Mouse (Mus musculus) hindbrain, embryonic 10.5 days (tissue): Measurements from ENCODE around the gene Abcc9. TPM values are rescaled to one million over a fixed set of nuclear protein-coding genes. Genes with fewer than 3 reads are reported as not detected.

Experiments
- DNase-seq: peaks from one replicate; pipeline ENCODE4 v3.0.0-alpha.2; 2017; ENCODE audit warnings: low spot score
- H3K27ac ChIP-seq: fragments of 300-500 bp; sonication (generic); 2 replicates; pipeline ENCODE4 v1.5.1; 2016; ENCODE audit warnings: mild to moderate bottlenecking, moderate library complexity
- H3K27me3 ChIP-seq: fragments of 300-500 bp; sonication (generic); 2 replicates; pipeline ENCODE4 v1.6.1; 2016; ENCODE audit warnings: mild to moderate bottlenecking; ENCODE audit not compliant: poor library complexity, insufficient read depth, severe bottlenecking
- H3K36me3 ChIP-seq: fragments of 300-500 bp; sonication (generic); 2 replicates; pipeline ENCODE4 v1.6.1; 2016; ENCODE audit warnings: mild to moderate bottlenecking, moderate library complexity
- H3K4me1 ChIP-seq: fragments of 300-500 bp; sonication (generic); replicated peaks from 2 replicates; pipeline ENCODE4 v1.6.1; 2016; ENCODE audit warnings: mild to moderate bottlenecking
- H3K4me3 ChIP-seq: fragments of 300-500 bp; sonication (generic); 2 replicates; pipeline ENCODE4 v1.5.1; 2016; ENCODE audit warnings: mild to moderate bottlenecking, moderate library complexity
- H3K9me3 ChIP-seq: fragments of 300-500 bp; sonication (generic); 2 replicates; pipeline ENCODE4 v1.6.1; 2016; ENCODE audit warnings: mild to moderate bottlenecking, moderate library complexity
- WGBS: fragments of 180-500 bp; shearing (Covaris S2); methylation state at CpG from one replicate; pipeline ENCODE4 v1.1.7; 2016; 5-methylcytosine and 5-hydroxymethylcytosine counted together
- polyA plus RNA-seq: library from polyadenylated mRNA; unstranded; fragments of >200 nt; fragmentation: Nextera tagmentation; extraction: Ambion mirVana; gene quantifications from 2 replicates; pipeline ENCODE4 v1.2.1, GENCODE M21; 2016

Gene Abcc9
- 1.2 and 1.5 TPM in 2 replicates for polyA plus RNA-seq

GRCm38 (mm10) chr6:142701652-142702637, at the start of gene Abcc9:
Abcc9 (minus strand) TSS chr6:142702315.
- peak within 1 kb of the TSS; percentile 62 for H3K27ac ChIP-seq
- DNase-seq, result peak; percentile 64
- WGBS, result 7% methylated on average over 36 of the region's 36 CpGs

DNA sequence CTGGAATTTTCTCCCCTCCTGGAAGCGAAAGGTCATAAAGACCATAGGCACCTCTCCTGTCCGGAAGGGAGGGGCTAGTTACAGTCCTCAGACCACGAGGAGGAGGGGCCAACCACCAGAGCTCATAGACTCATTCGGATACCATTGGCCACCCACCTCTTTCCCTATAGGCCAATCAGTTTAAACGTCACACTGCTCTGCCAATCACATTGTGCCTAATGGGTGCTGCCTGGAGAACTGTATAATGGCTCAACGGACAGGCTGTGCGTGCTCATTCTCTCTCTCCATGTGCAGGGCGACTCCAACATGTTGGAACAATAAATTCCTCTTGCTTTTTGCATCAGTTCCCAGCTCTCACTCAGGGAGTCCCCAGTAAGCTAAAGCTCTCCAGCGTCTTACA, 49.2 kb upstream of the Abcc9 start:
- Histone ChIP-seq H3K27ac (no peak overlapping the region), H3K4me3 (no peak overlapping the region), H3K27me3 (peaks cover 28% of the 10 kb centered on the region), H3K4me1 (peaks cover 8% of the 10 kb centered on the region), H3K36me3 (no peaks in the 10 kb centered on the region), H3K9me3 (no peaks in the 10 kb centered on the region)
- 49% methylated on average over 9 of the region's 9 CpGs for WGBS
- no peak for DNase-seq

More at GRCm38 (mm10) chr6:142701652-142702637, at the start of gene Abcc9:
- peaks cover 5% of the 10 kb centered on the region for H3K27me3 ChIP-seq
- no peaks in the 10 kb centered on the region for H3K9me3 ChIP-seq
- H3K4me3 ChIP-seq, result peak within 1 kb of the TSS; percentile 58
- H3K4me1 ChIP-seq, result peaks cover 9% of the 10 kb centered on the region; the same call in 1 of the 2 replicates
- no peaks in the 10 kb centered on the region for H3K36me3 ChIP-seq

GRCm38 (mm10) chr6:142748057-142748708, 46.1 kb upstream of the Abcc9 start:
- DNase-seq, result no peak
- no peak overlapping the region for H3K27ac ChIP-seq
- no peaks in the 10 kb centered on the region for H3K4me1 ChIP-seq
- peaks cover 3% of the 10 kb centered on the region; the same call in 1 of the 2 replicates for H3K27me3 ChIP-seq
- 87% methylated on average over 8 of the region's 8 CpGs for WGBS
- no peaks in the 10 kb centered on the region for H3K36me3 ChIP-seq
- 0 out of 2 replicates have a peak, but pooled peaks cover 6% of the 10 kb centered on the region for H3K9me3 ChIP-seq
- H3K4me3 ChIP-seq, result no peak overlapping the region

DNA sequence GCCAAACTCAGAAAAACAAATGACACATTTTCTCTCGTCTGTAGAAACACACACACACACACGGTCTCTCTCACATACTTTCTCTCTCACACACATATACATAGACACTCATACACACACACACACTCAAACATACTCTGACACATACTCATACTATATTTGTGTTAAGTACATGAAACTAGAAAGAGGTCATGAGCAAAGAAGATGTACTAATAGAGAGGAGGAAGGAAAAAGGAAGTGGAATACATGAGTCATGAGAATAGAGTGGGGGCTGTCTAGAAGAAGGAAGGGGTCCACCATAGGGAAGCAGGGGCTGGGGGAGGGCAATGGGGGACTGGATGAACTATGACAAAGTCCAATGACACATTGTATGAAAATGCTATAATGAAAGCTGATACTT, 45.0 kb upstream of the Abcc9 start:
- H3K27ac ChIP-seq, result no peak overlapping the region
- DNase-seq, result no peak
- no peaks in the 10 kb centered on the region for H3K4me1 ChIP-seq
- H3K36me3 ChIP-seq, result no peaks in the 10 kb centered on the region
- 92% methylated on average over 2 of the region's 2 CpGs for WGBS
- 0 out of 2 replicates have a peak, but pooled peaks cover 6% of the 10 kb centered on the region for H3K9me3 ChIP-seq
- no peaks in the 10 kb centered on the region for H3K27me3 ChIP-seq
- H3K4me3 ChIP-seq, result no peak overlapping the region

DNA sequence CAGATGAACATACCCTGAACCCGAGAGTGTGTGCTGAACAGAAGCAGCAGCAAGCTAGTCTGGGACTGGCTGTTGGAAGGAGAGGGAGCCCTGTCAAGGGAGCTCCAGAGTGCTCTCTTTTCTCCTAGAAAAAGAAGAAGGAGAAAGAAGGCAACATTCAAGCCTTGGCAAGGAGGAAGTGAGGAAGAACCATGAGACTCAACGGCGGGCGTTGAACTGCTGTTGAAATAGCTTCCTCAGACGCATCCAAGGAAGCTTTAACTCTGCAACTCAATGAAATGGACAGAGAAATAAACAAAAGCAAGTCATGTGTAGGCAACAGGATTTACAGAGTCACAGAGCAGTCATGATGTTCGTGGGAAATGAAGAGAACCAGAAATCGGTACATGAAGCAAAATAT, 44.6 kb upstream of the Abcc9 start:
- H3K4me1 ChIP-seq, result no peaks in the 10 kb centered on the region
- 85% methylated on average over 7 of the region's 7 CpGs for WGBS

DNA sequence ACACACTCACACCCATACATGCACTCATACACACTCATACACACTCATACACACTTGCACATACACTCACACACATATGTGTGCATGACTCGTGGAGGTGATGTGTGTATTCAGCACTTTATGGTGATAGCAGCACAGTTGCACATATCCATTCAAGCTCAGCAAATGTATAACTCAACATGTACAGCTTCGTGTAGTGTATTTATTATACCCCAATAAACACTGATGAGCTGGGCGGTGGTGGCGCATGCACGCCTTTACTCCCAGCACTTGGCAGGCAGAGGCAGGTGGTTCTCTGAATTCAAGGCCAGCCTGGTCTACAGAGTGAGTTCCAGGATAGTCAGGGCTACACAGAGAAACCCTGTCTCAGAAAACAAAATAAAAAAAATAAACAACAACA, 43.4 kb upstream of the Abcc9 start:
- no peak overlapping the region for H3K27ac ChIP-seq
- 93% methylated on average over 5 of the region's 5 CpGs for WGBS
- no peaks in the 10 kb centered on the region for H3K4me1 ChIP-seq
- no peaks in the 10 kb centered on the region for H3K27me3 ChIP-seq
- no peak for DNase-seq
- H3K4me3 ChIP-seq, result no peak overlapping the region
- no peaks in the 10 kb centered on the region for H3K36me3 ChIP-seq
- 0 out of 2 replicates have a peak, but pooled peaks cover 6% of the 10 kb centered on the region for H3K9me3 ChIP-seq

More for the DNA sequence above, 44.6 kb upstream of the Abcc9 start:
- Histone ChIP-seq H3K9me3 (0 out of 2 replicates have a peak, but pooled peaks cover 6% of the 10 kb centered on the region), H3K27ac (no peak overlapping the region), H3K4me3 (no peak overlapping the region), H3K27me3 (no peaks in the 10 kb centered on the region), H3K36me3 (no peaks in the 10 kb centered on the region)
- no peak for DNase-seq

DNA sequence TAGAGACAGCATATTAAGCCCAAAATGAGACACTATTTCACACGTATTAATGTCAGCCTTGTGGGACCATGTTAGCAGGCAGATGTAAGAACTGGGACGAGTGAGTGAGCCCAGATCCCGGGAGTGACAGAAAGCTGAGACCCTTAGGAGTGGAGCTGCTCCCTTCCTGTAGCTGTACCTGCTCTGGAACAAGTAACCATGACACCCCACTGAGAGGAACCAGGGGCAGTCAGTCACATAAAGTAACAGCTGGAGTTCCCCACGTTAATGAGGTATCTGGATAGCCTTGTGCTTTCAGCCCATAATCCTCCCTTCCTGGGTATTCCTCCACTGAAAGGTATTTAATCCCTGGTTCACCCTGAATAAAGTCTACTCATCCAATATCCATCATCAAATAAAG, 41.1 kb upstream of the Abcc9 start:
- WGBS, result 70% methylated on average over 4 of the region's 4 CpGs
- Histone ChIP-seq H3K27ac (no peak overlapping the region), H3K4me3 (no peak overlapping the region)

GRCm38 (mm10) chr6:142741763-142742162, 39.6 kb upstream of the Abcc9 start:
- H3K9me3 ChIP-seq, result 0 out of 2 replicates have a peak, but pooled peaks cover 6% of the 10 kb centered on the region
- H3K27me3 ChIP-seq, result no peaks in the 10 kb centered on the region
- DNase-seq, result no peak
- H3K27ac ChIP-seq, result no peak overlapping the region
- H3K36me3 ChIP-seq, result no peaks in the 10 kb centered on the region
- no peaks in the 10 kb centered on the region for H3K4me1 ChIP-seq
- 91% methylated on average over 6 of the region's 6 CpGs for WGBS
- H3K4me3 ChIP-seq, result no peak overlapping the region

More for the DNA sequence above, 41.1 kb upstream of the Abcc9 start:
- Histone ChIP-seq H3K4me1 (no peaks in the 10 kb centered on the region), H3K36me3 (no peaks in the 10 kb centered on the region), H3K9me3 (0 out of 2 replicates have a peak, but pooled peaks cover 6% of the 10 kb centered on the region), H3K27me3 (no peaks in the 10 kb centered on the region)
- no peak for DNase-seq

DNA sequence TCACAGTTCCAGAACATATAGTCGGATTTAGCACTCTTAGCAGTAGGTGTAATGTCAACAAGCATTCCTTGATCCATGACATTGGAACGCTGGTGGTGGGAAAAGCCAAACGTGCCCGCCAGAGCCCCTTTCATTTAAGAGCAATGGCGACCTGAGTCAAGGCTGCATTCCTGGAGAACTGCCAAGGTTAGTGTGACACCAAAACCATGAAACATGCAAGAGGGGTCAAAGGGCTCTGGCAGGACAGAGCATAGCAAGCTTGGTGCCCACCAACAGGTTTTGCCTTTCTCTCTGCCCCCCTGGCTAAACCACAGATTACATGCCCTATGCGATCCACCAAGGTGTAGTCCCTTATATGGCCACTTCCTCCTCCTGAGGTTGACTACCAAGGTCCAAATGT, 36.5 kb upstream of the Abcc9 start:
- Histone ChIP-seq H3K27ac (no peak overlapping the region), H3K9me3 (no peaks in the 10 kb centered on the region), H3K36me3 (no peaks in the 10 kb centered on the region), H3K27me3 (no peaks in the 10 kb centered on the region), H3K4me1 (no peaks in the 10 kb centered on the region), H3K4me3 (no peak overlapping the region)
- 88% methylated on average over 6 of the region's 6 CpGs for WGBS
- DNase-seq, result no peak

GRCm38 (mm10) chr6:142738225-142738624, 36.1 kb upstream of the Abcc9 start:
- H3K4me3 ChIP-seq, result no peak overlapping the region
- WGBS, result 96% methylated on average over 2 of the region's 2 CpGs
- H3K36me3 ChIP-seq, result no peaks in the 10 kb centered on the region
- no peaks in the 10 kb centered on the region for H3K27me3 ChIP-seq
- H3K27ac ChIP-seq, result no peak overlapping the region
- H3K4me1 ChIP-seq, result no peaks in the 10 kb centered on the region
- DNase-seq, result no peak
- no peaks in the 10 kb centered on the region for H3K9me3 ChIP-seq

- Histone ChIP-seq H3K27me3 (no peaks in the 10 kb centered on the region), H3K4me1 (no peaks in the 10 kb centered on the region), H3K36me3 (no peaks in the 10 kb centered on the region), H3K4me3 (no peak overlapping the region), H3K9me3 (no peaks in the 10 kb centered on the region), H3K27ac (no peak overlapping the region)
- DNase-seq, result no peak
- 53% methylated on average over 8 of the region's 8 CpGs for WGBS
These were observed 33.3 kb upstream of the Abcc9 start for GRCm38 (mm10) chr6:142735302-142736005.

- Histone ChIP-seq H3K9me3 (no peaks in the 10 kb centered on the region), H3K27me3 (no peaks in the 10 kb centered on the region), H3K36me3 (no peaks in the 10 kb centered on the region), H3K4me3 (no peak overlapping the region), H3K4me1 (no peaks in the 10 kb centered on the region), H3K27ac (no peak overlapping the region)
- WGBS, result 79% methylated on average over 14 of the region's 14 CpGs
- DNase-seq, result no peak
These were observed 30.6 kb upstream of the Abcc9 start for GRCm38 (mm10) chr6:142732567-142733290.
